Mouse (Mus musculus): Measurements from ENCODE around the gene Tcf20. TPM values are rescaled to one million over a fixed set of nuclear protein-coding genes. Genes with fewer than 3 reads are reported as not detected.
A peak's percentile ranks its signal among the peaks of the same experiment; 100 is the strongest.

Gene Tcf20
- polyA plus RNA-seq, 1 experiment from 2014 or later = 4.0 TPM

DNA sequence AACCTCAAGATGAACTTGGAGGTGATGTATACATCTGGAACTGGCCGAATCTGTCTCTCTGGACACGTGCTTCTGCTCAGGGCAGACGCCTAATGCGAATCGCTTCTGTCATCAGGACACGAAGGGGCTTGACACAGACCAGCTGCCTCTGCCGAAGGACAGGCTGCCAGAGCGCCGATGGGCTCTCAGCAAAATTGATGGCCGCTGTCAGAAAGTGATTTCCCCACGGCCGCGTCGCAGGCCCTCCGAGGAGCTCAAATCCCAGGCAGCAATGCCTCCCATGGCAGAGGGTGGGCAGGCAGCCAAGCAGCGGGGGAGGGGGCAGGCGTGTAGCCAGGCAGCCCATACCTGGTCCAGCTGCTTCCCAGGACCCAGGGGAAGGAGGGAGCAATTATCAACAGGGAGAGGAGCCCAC is 49.5 kb downstream of the Tcf20 start:
- 10% methylated on average over 17 of the region's 17 CpGs for WGBS
- Histone ChIP-seq H3K27me3 (ENCODE audit: control insufficient read depth, insufficient read depth, low read length) (peaks cover 9% of the 10 kb centered on the region; the same call in 1 of the 2 replicates), H3K36me3 (ENCODE audit: control insufficient read depth, insufficient read depth) (no peaks in the 10 kb centered on the region), H3K9me3 (replicated peaks; ENCODE audit: control insufficient read depth, low read length) (no peaks in the 10 kb centered on the region), H3K4me1 (ENCODE audit: control insufficient read depth, insufficient read depth, low read length) (peaks cover 31% of the 10 kb centered on the region), H3K27ac (ENCODE audit: low read length) (peak overlapping the region; percentile 41; the same call in 1 of the 2 replicates), H3K4me2 (ENCODE audit: low read depth, low read length) (peak overlapping the region; percentile 46), H3K4me3 (ENCODE audit: low read length) (no peak overlapping the region), H3K9ac (ENCODE audit: low read length) (no peak overlapping the region)
- ATAC-seq (replicated peaks; ENCODE audit: extremely low read depth, insufficient read depth, low FRiP score) = peak; percentile 69

DNA sequence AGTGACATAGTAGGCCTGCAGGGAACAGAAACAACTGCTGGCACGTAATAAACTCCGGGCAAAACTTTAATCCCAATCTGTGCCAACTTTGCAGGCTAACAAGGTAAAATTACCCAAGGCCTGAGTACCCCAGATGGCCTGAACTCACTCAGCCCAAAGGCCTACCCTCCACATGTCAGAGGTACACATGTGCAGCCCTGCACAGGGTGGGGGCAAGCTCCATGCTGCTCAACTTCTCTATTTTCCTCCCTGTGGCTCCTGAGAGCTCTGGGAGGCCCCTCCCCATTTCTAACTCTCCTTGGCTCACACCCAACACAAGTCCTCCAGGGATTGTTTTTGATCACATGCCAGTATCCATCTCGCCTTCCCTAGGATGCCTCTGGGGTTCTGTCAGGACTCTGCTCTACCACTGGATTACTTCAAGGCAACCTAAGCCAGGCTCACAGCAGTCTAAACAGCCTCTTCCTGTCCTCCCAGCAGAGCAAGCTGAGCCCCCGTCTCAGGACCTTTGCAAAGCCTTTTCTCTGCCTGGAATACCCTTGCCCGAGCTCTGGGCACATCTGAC is 50.2 kb downstream of the Tcf20 start:
- no peaks in the 10 kb centered on the region for H3K9me3 ChIP-seq (replicated peaks; ENCODE audit: control insufficient read depth, low read length)
- H3K36me3 ChIP-seq (ENCODE audit: control insufficient read depth, insufficient read depth) = no peaks in the 10 kb centered on the region
- H3K4me3 ChIP-seq (ENCODE audit: low read length) = no peak overlapping the region
- no peak overlapping the region for H3K9ac ChIP-seq (ENCODE audit: low read length)
- peak overlapping the region; percentile 41; the same call in 1 of the 2 replicates for H3K27ac ChIP-seq (ENCODE audit: low read length)
- H3K4me1 ChIP-seq (ENCODE audit: control insufficient read depth, insufficient read depth, low read length) = peaks cover 36% of the 10 kb centered on the region
- ATAC-seq (replicated peaks; ENCODE audit: extremely low read depth, insufficient read depth, low FRiP score) = peak; percentile 17; the same call in 1 of the 2 replicates
- WGBS = 42% methylated on average over 5 of the region's 5 CpGs
- peaks cover 9% of the 10 kb centered on the region; the same call in 1 of the 2 replicates for H3K27me3 ChIP-seq (ENCODE audit: control insufficient read depth, insufficient read depth, low read length)
- peak overlapping the region; percentile 46 for H3K4me2 ChIP-seq (ENCODE audit: low read depth, low read length)

DNA sequence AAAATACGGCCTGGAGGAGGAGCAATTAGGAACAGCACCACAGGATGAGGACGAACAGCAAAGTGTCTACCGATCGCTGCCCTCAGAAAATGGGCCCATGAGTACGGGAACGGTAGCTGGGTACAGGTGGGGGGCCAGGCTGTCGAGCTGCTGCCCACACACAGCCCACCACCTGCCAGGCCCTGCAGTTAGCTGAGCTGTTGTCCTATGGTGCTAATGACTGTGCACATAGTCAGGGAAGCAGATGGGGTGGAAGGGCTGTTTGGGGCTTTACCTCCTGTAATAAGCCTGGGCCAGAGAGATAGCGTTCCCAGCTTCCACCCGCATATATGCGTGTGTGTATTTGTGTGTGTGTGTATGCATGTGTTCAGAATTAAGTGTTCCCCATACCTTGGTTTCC is 52.7 kb downstream of the Tcf20 start:
- H3K4me1 ChIP-seq (ENCODE audit: control insufficient read depth, insufficient read depth, low read length) = peaks cover 30% of the 10 kb centered on the region
- H3K27me3 ChIP-seq (ENCODE audit: control insufficient read depth, insufficient read depth, low read length) = peaks cover 12% of the 10 kb centered on the region
- H3K9me3 ChIP-seq (replicated peaks; ENCODE audit: control insufficient read depth, low read length) = no peaks in the 10 kb centered on the region
- 92% methylated on average over 10 of the region's 10 CpGs for WGBS
- H3K4me2 ChIP-seq (ENCODE audit: low read depth, low read length) = no peak overlapping the region
- H3K36me3 ChIP-seq (ENCODE audit: control insufficient read depth, insufficient read depth) = no peaks in the 10 kb centered on the region
- no peak overlapping the region for H3K4me3 ChIP-seq (ENCODE audit: low read length)
- no peak overlapping the region for H3K9ac ChIP-seq (ENCODE audit: low read length)
- no peak for ATAC-seq (replicated peaks; ENCODE audit: extremely low read depth, insufficient read depth, low FRiP score)
- H3K27ac ChIP-seq (ENCODE audit: low read length) = no peak overlapping the region

DNA sequence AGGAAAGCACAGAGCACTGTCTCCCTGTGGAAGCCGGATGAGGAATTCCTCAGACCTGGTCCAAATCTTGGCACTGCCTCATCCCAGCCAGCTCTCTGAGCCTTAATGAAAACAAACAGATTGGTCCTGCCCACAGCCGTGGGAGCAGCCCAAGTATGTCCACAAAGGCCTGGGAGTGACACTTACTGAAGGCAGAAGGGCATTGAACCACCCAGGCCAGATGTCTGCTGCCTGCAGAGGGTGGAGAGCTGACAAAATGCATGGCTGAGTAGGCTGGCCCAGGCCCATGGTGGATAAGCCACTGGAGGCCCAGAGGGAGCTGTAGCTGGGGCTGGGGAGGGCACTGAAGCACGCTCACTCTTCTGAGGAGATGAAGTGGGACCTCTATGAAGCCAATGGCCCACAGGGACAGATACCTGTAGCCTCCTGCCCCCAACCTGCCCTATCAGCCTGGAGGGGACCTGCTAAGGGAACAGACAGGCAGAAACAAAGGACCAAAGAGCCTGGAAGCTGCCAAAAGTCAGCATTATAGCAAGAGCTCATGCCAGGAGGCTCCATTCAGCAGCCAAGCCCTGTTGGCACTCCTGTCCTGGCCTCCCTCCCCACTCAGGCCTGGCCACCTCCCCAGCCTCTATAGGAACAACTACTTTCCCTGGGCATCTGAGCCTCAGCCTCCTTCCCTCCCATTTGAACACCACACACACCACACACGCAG is 54.6 kb downstream of the Tcf20 start:
- Histone ChIP-seq H3K9ac (ENCODE audit: low read length) (no peak overlapping the region), H3K4me1 (ENCODE audit: control insufficient read depth, insufficient read depth, low read length) (peaks cover 29% of the 10 kb centered on the region), H3K9me3 (replicated peaks; ENCODE audit: control insufficient read depth, low read length) (no peaks in the 10 kb centered on the region), H3K27me3 (ENCODE audit: control insufficient read depth, insufficient read depth, low read length) (peaks cover 11% of the 10 kb centered on the region), H3K27ac (ENCODE audit: low read length) (no peak overlapping the region), H3K4me2 (ENCODE audit: low read depth, low read length) (no peak overlapping the region), H3K36me3 (ENCODE audit: control insufficient read depth, insufficient read depth) (no peaks in the 10 kb centered on the region), H3K4me3 (ENCODE audit: low read length) (no peak overlapping the region)
- no peak for ATAC-seq (replicated peaks; ENCODE audit: extremely low read depth, insufficient read depth, low FRiP score)
- 44% methylated on average over 4 of the region's 4 CpGs for WGBS

DNA sequence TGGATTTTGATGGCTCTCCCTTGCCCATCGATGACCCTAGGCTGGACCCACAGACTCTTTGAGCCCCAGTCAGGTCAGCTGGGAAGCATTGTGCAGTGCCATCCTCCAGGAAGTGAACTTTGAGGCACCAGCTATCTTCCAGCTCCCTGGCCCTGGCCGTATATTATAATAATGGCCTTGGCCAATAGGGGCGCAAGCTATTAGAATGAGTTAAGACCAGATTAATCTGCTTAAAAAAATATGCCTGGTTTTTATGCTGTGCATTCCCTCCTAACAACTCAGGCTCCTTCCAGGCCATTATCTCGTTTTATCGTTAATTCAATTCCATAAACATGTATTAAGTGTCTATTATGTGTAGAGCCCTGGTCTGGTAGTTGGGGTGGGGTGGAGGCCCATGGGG is 56.2 kb downstream of the Tcf20 start:
- peaks cover 16% of the 10 kb centered on the region for H3K27me3 ChIP-seq (ENCODE audit: control insufficient read depth, insufficient read depth, low read length)
- 89% methylated on average over 5 of the region's 5 CpGs for WGBS
- H3K4me1 ChIP-seq (ENCODE audit: control insufficient read depth, insufficient read depth, low read length) = peaks cover 23% of the 10 kb centered on the region
- no peak overlapping the region for H3K4me3 ChIP-seq (ENCODE audit: low read length)
- H3K9me3 ChIP-seq (replicated peaks; ENCODE audit: control insufficient read depth, low read length) = no peaks in the 10 kb centered on the region
- ATAC-seq (replicated peaks; ENCODE audit: extremely low read depth, insufficient read depth, low FRiP score) = no peak
- H3K4me2 ChIP-seq (ENCODE audit: low read depth, low read length) = no peak overlapping the region
- H3K9ac ChIP-seq (ENCODE audit: low read length) = no peak overlapping the region
- H3K36me3 ChIP-seq (ENCODE audit: control insufficient read depth, insufficient read depth) = no peaks in the 10 kb centered on the region
- no peak overlapping the region for H3K27ac ChIP-seq (ENCODE audit: low read length)

DNA sequence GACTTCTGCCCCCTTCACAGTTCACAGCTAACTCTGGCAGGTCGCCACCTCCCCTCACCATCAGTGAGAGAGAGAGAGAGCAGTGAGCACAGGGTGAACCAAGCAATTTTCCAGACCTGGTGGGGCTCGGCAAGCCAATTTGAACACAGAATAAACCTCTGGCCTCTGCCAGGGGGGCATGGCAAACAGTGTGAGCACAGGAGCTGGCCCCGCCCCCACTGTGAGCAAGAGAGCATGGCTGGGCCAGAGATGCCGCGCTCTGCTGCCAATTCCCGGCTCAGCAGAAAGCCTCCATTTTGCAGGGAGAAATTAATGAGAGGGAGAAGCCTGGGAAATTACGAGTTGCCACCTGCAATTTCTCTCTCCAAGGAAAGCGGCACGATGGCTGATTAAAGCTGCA is 58.1 kb downstream of the Tcf20 start:
- no peak overlapping the region for H3K4me2 ChIP-seq (ENCODE audit: low read depth, low read length)
- no peak overlapping the region for H3K27ac ChIP-seq (ENCODE audit: low read length)
- 38% methylated on average over 9 of the region's 9 CpGs for WGBS
- no peak overlapping the region for H3K4me3 ChIP-seq (ENCODE audit: low read length)
- H3K36me3 ChIP-seq (ENCODE audit: control insufficient read depth, insufficient read depth) = no peaks in the 10 kb centered on the region
- H3K9me3 ChIP-seq (replicated peaks; ENCODE audit: control insufficient read depth, low read length) = no peaks in the 10 kb centered on the region
- no peak for ATAC-seq (replicated peaks; ENCODE audit: extremely low read depth, insufficient read depth, low FRiP score)
- H3K27me3 ChIP-seq (ENCODE audit: control insufficient read depth, insufficient read depth, low read length) = peaks cover 12% of the 10 kb centered on the region
- H3K9ac ChIP-seq (ENCODE audit: low read length) = no peak overlapping the region
- peaks cover 30% of the 10 kb centered on the region for H3K4me1 ChIP-seq (ENCODE audit: control insufficient read depth, insufficient read depth, low read length)

DNA sequence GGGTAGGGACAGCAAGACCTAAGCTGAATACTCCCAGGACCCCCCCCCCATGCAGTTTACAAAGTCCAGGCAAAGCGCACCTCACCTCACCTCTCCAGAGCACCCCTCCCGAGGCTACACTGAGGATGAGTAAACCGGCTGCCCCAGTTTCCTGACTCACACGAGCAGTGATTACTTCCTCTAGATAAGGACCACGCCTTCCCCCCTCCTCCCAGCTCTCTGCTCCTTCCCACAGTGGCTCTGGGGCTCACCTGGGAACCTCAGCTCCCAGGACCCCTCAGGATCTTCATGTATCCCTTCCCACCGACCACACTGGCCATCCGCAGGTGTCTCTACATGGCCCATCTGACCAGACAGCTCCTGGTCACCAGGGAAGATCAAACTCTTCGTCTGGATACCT is 58.8 kb downstream of the Tcf20 start:
- no peak overlapping the region for H3K27ac ChIP-seq (ENCODE audit: low read length)
- WGBS = 46% methylated on average over 8 of the region's 8 CpGs
- peaks cover 37% of the 10 kb centered on the region for H3K4me1 ChIP-seq (ENCODE audit: control insufficient read depth, insufficient read depth, low read length)
- no peaks in the 10 kb centered on the region for H3K36me3 ChIP-seq (ENCODE audit: control insufficient read depth, insufficient read depth)
- H3K4me3 ChIP-seq (ENCODE audit: low read length) = no peak overlapping the region
- H3K9ac ChIP-seq (ENCODE audit: low read length) = no peak overlapping the region
- H3K27me3 ChIP-seq (ENCODE audit: control insufficient read depth, insufficient read depth, low read length) = peaks cover 12% of the 10 kb centered on the region
- ATAC-seq (replicated peaks; ENCODE audit: extremely low read depth, insufficient read depth, low FRiP score) = no peak
- H3K4me2 ChIP-seq (ENCODE audit: low read depth, low read length) = no peak overlapping the region
- H3K9me3 ChIP-seq (replicated peaks; ENCODE audit: control insufficient read depth, low read length) = no peaks in the 10 kb centered on the region

DNA sequence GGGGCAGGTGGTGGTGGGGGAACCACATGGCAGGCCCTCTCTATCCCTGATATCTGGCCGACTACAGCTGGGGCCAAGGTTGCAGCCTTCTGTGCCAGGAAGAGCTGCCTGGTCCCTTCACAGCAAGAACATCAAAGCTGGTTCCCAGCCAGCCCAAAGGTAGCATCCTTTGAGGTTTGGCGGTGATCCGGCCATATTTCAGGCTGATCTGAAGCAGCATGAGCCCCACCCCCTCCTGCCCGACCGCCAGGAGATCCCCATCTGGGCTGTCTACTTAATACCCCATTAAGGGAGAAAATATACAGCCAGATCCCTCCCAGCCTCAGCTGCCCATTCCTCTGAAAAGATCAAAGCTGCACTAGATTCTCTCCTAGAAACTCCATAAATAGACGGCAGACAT is 59.6 kb downstream of the Tcf20 start:
- H3K36me3 ChIP-seq (ENCODE audit: control insufficient read depth, insufficient read depth) = no peaks in the 10 kb centered on the region
- H3K27me3 ChIP-seq (ENCODE audit: control insufficient read depth, insufficient read depth, low read length) = peaks cover 12% of the 10 kb centered on the region
- H3K9me3 ChIP-seq (replicated peaks; ENCODE audit: control insufficient read depth, low read length) = no peaks in the 10 kb centered on the region
- no peak overlapping the region for H3K4me3 ChIP-seq (ENCODE audit: low read length)
- peaks cover 40% of the 10 kb centered on the region for H3K4me1 ChIP-seq (ENCODE audit: control insufficient read depth, insufficient read depth, low read length)
- no peak for ATAC-seq (replicated peaks; ENCODE audit: extremely low read depth, insufficient read depth, low FRiP score)
- no peak overlapping the region for H3K4me2 ChIP-seq (ENCODE audit: low read depth, low read length)
- no peak overlapping the region for H3K9ac ChIP-seq (ENCODE audit: low read length)
- H3K27ac ChIP-seq (ENCODE audit: low read length) = no peak overlapping the region
- WGBS = 27% methylated on average over 6 of the region's 6 CpGs

DNA sequence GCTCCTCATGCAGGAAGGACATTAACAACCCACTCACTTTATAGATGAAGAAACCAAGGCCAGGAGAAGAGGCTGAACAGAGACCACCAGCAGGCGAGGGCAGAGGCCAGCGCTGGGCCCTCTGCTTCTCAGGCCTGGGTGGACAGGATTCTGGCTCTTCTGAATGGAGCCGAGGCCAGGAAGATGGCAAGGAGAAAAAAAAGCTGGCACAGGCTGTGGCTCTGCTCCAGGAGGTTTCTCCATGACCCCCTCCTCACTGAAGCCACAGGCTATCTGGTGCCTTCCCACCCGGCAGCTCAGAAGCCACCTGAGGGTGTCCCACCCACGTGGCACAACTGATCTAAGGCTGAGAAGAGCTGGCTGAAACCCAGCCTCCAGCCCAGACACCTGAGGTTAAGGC is 60.6 kb downstream of the Tcf20 start:
- no peak overlapping the region for H3K4me3 ChIP-seq (ENCODE audit: low read length)
- H3K9ac ChIP-seq (ENCODE audit: low read length) = no peak overlapping the region
- peaks cover 44% of the 10 kb centered on the region for H3K4me1 ChIP-seq (ENCODE audit: control insufficient read depth, insufficient read depth, low read length)
- no peaks in the 10 kb centered on the region for H3K9me3 ChIP-seq (replicated peaks; ENCODE audit: control insufficient read depth, low read length)
- H3K27ac ChIP-seq (ENCODE audit: low read length) = no peak overlapping the region
- ATAC-seq (replicated peaks; ENCODE audit: extremely low read depth, insufficient read depth, low FRiP score) = no peak
- 86% methylated on average over 5 of the region's 5 CpGs for WGBS
- H3K27me3 ChIP-seq (ENCODE audit: control insufficient read depth, insufficient read depth, low read length) = peaks cover 12% of the 10 kb centered on the region
- no peak overlapping the region for H3K4me2 ChIP-seq (ENCODE audit: low read depth, low read length)
- H3K36me3 ChIP-seq (ENCODE audit: control insufficient read depth, insufficient read depth) = no peaks in the 10 kb centered on the region
